Mouse (Mus musculus) kidney, adult 2 months (tissue): ENCODE data around the gene Spata2.

Experiments used
- CTCF ChIP-seq: fragments of 200-500 bp; conservative IDR thresholded peaks from 2 replicates; pipeline ENCODE4 v1.5.1; 2011; ENCODE audit warnings: low read depth, mild to moderate bottlenecking, control low read depth, low read length, moderate library complexity, mixed read lengths; ENCODE audit not compliant: insufficient read depth, insufficient read length
- POLR2A ChIP-seq: fragments of 200-500 bp; IDR thresholded peaks from one replicate; pipeline ENCODE4 v1.6.1; 2011; ENCODE audit warnings: low read depth, low read length, control low read depth

GRCm38 (mm10) chr2:167512365-167512764, 19.7 kb upstream of the Spata2 start:
- no peak for TF ChIP-seq CTCF
- no peak for TF ChIP-seq POLR2A
